Mouse (Mus musculus): Measurements from ENCODE around the gene Olfr572. TPM values are rescaled to one million over a fixed set of nuclear protein-coding genes. Genes with fewer than 3 reads are reported as not detected.

The Olfr572 gene
- total and polyA plus RNA-seq, 3 experiments, result not detected

GRCm38 (mm10) chr7:102958137-102958536, 33.9 kb downstream of the Olfr572 start:
- no peaks in the 10 kb centered on the region for H3K79me2 ChIP-seq (replicated peaks; ENCODE audit: control insufficient read depth, insufficient read depth, low read length)
- no peaks in the 10 kb centered on the region for H3K36me3 ChIP-seq (ENCODE audit: control insufficient read depth, insufficient read depth, low read length)
- no peaks in the 10 kb centered on the region for H3K27me3 ChIP-seq (ENCODE audit: control insufficient read depth, insufficient read depth, low read length)
- no peak overlapping the region for H3K9ac ChIP-seq (ENCODE audit: low read depth, low read length)
- WGBS, result 46% methylated on average over 3 of the region's 3 CpGs
- intact Hi-C loops (cut with DNase I), result no loop called here
- no peak for DNase-seq
- TF ChIP-seq POLR2A (IDR thresholded peaks at IDR 0.05; ENCODE audit: insufficient read depth, low read depth, low read length) (no peak), CTCF (IDR thresholded peaks at IDR 0.05) (no peak)
- no peaks in the 10 kb centered on the region for H3K4me1 ChIP-seq (ENCODE audit: control insufficient read depth, insufficient read depth, low read length)
- no peak overlapping the region for H3K4me3 ChIP-seq
- H3K27ac ChIP-seq, result no peak overlapping the region

DNA sequence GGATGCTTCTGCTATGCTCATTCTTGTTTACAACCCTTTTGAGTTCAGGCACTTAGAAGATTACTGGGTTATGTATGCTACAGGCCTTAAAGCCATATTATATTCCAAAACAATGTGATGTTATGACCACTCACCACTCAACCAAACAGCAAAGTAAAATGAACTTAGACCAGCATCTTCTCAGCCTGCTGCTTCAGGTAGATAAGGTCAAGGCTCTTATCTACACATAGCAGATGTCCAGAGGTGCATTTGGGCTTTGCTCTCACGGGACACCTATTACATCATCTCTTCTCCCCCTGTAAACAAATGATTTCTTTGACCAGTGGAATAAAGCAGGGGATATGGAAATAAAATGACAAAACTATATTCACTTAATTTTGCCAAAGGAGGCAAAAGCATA, 34.4 kb downstream of the Olfr572 start, which contains the start of gene Olfr575:
Gene Olfr575, minus strand, starts transcription at position 183 of the 400 bp plus-strand sequence.
- no peaks in the 10 kb centered on the region for H3K36me3 ChIP-seq (ENCODE audit: control insufficient read depth, insufficient read depth, low read length)
- no peak within 1 kb of the TSS for H3K9ac ChIP-seq (ENCODE audit: low read depth, low read length)
- TF ChIP-seq POLR2A (IDR thresholded peaks at IDR 0.05; ENCODE audit: insufficient read depth, low read depth, low read length) (no peak), CTCF (IDR thresholded peaks at IDR 0.05) (no peak), EP300 (IDR thresholded peaks at IDR 0.05; ENCODE audit: insufficient read depth, low read depth, low read length) (no peak)
- no peak within 1 kb of the TSS for H3K27ac ChIP-seq
- intact Hi-C loops (cut with DNase I), result no loop called here
- no peak within 1 kb of the TSS for H3K4me3 ChIP-seq
- H3K27me3 ChIP-seq (ENCODE audit: control insufficient read depth, insufficient read depth, low read length), result no peaks in the 10 kb centered on the region
- no peaks in the 10 kb centered on the region for H3K79me2 ChIP-seq (replicated peaks; ENCODE audit: control insufficient read depth, insufficient read depth, low read length)
- no peak for DNase-seq
- H3K4me1 ChIP-seq (ENCODE audit: control insufficient read depth, insufficient read depth, low read length), result no peaks in the 10 kb centered on the region
- 33% methylated on average over 1 of the region's 1 CpGs for WGBS

DNA sequence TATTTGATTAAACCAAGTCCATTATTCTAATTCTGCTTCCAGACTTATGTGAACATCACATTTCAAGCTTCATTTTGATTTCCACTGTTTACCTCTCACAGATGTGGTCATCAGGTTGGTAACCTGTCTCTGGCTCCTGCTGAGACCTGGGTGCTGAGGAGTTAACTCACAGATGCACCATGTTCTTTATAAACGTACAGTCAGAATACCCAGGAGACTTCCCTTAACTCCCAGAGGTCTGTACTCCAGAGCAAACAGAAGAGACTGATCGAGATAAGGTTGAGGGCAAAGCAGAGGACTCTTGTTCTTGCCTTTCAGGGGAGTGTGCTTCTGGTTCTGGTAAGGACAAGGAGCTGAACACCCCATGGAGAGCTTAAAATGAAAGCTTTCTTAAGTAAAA, 38.2 kb downstream of the Olfr572 start, which contains the start of gene Olfr576:
Gene Olfr576, plus strand, starts transcription at position 301 of the 400 bp plus-strand sequence.
- DNase-seq, result no peak
- Histone ChIP-seq H3K9ac (ENCODE audit: low read depth, low read length) (no peak within 1 kb of the TSS), H3K4me3 (no peak within 1 kb of the TSS), H3K4me1 (ENCODE audit: control insufficient read depth, insufficient read depth, low read length) (no peaks in the 10 kb centered on the region), H3K36me3 (ENCODE audit: control insufficient read depth, insufficient read depth, low read length) (no peaks in the 10 kb centered on the region), H3K27ac (no peak within 1 kb of the TSS), H3K27me3 (ENCODE audit: control insufficient read depth, insufficient read depth, low read length) (no peaks in the 10 kb centered on the region), H3K79me2 (replicated peaks; ENCODE audit: control insufficient read depth, insufficient read depth, low read length) (no peaks in the 10 kb centered on the region)
- 8% methylated on average over 2 of the region's 2 CpGs for WGBS
- TF ChIP-seq EP300 (IDR thresholded peaks at IDR 0.05; ENCODE audit: insufficient read depth, low read depth, low read length) (no peak), POLR2A (IDR thresholded peaks at IDR 0.05; ENCODE audit: insufficient read depth, low read depth, low read length) (no peak), CTCF (IDR thresholded peaks at IDR 0.05) (no peak)
- intact Hi-C loops (cut with DNase I), result no loop called here

DNA sequence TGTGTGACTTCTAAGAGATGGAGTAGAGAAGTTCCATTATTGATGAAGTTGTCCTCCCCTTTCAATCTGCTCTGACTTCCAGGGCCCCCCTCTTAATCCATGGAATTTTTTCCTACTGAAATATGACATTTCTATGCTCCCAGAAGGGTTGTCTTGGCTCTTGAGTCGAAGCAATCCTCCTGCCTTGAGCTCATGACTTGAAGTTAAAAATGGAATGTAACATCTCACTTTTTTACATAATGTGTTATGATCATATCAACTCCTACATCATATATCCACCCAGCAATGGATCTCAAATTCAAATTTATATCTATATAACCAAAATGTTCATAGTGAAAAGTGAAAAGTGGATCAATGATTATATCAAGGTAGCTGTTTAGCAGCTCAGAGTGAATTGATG, 50.2 kb downstream of the Olfr572 start:
- no peaks in the 10 kb centered on the region for H3K79me2 ChIP-seq (replicated peaks; ENCODE audit: control insufficient read depth, insufficient read depth, low read length)
- no peaks in the 10 kb centered on the region for H3K27me3 ChIP-seq (ENCODE audit: control insufficient read depth, insufficient read depth, low read length)
- TF ChIP-seq EP300 (IDR thresholded peaks at IDR 0.05; ENCODE audit: insufficient read depth, low read depth, low read length) (no peak), POLR2A (IDR thresholded peaks at IDR 0.05; ENCODE audit: insufficient read depth, low read depth, low read length) (no peak), CTCF (IDR thresholded peaks at IDR 0.05) (no peak)
- 44% methylated on average over 1 of the region's 1 CpGs for WGBS
- no peaks in the 10 kb centered on the region for H3K36me3 ChIP-seq (ENCODE audit: control insufficient read depth, insufficient read depth, low read length)
- H3K27ac ChIP-seq, result no peak overlapping the region
- intact Hi-C loops (cut with DNase I), result no loop called here
- H3K9ac ChIP-seq (ENCODE audit: low read depth, low read length), result no peak overlapping the region
- no peak for DNase-seq
- no peak overlapping the region for H3K4me3 ChIP-seq
- H3K4me1 ChIP-seq (ENCODE audit: control insufficient read depth, insufficient read depth, low read length), result no peaks in the 10 kb centered on the region

DNA sequence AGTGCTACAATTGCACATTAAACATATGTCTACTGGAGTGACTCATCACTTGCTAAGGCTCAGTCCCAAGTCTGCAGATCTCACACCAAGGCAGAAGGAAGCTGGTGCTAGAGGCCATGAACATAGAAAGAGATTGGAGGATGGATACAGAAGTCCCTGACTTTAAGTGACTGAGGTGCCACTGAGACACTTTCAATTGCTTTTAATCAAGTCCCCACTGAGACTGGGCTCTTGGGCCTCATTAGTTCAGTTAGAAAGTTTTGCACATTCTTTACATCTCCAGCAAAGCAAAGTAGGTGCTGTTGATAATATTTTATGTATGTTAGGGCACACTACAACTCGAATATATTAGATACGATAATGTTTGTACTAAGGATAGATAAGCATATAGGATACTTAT, 51.6 kb downstream of the Olfr572 start, which contains the start of gene Olfr577:
Gene Olfr577, minus strand, starts transcription at position 101 of the 400 bp plus-strand sequence.
- intact Hi-C loops (cut with DNase I), result no loop called here
- Histone ChIP-seq H3K27me3 (ENCODE audit: control insufficient read depth, insufficient read depth, low read length) (no peaks in the 10 kb centered on the region), H3K79me2 (replicated peaks; ENCODE audit: control insufficient read depth, insufficient read depth, low read length) (no peaks in the 10 kb centered on the region), H3K4me1 (ENCODE audit: control insufficient read depth, insufficient read depth, low read length) (no peaks in the 10 kb centered on the region), H3K27ac (no peak within 1 kb of the TSS), H3K9ac (ENCODE audit: low read depth, low read length) (no peak within 1 kb of the TSS), H3K36me3 (ENCODE audit: control insufficient read depth, insufficient read depth, low read length) (no peaks in the 10 kb centered on the region), H3K4me3 (no peak within 1 kb of the TSS)
- DNase-seq, result no peak
- no peak for TF ChIP-seq EP300 (IDR thresholded peaks at IDR 0.05; ENCODE audit: insufficient read depth, low read depth, low read length)
- TF ChIP-seq POLR2A (IDR thresholded peaks at IDR 0.05; ENCODE audit: insufficient read depth, low read depth, low read length), result no peak
- TF ChIP-seq CTCF (IDR thresholded peaks at IDR 0.05), result no peak
- 70% methylated on average over 2 of the region's 2 CpGs for WGBS

Other genes starting within 250 kb of the Olfr572 start
- gene Trim68, start 237.1 kb upstream of the Olfr572 start, total RNA-seq (2021), result 1 to 10 TPM; 8.1 to 9.5 TPM
- gene Trim68, start 237.1 kb upstream of the Olfr572 start, polyA plus RNA-seq (2012; rRNA removed), result 20.4 and 33.3 TPM in 2 replicates
- not detected for gene Olfr557, start 228.5 kb upstream of the Olfr572 start, total RNA-seq (2021)
- gene Olfr557, start 228.5 kb upstream of the Olfr572 start, polyA plus RNA-seq (2012; rRNA removed), result not detected in 2 replicates
- 1 to 10 TPM; 3.0 to 3.8 TPM for gene Olfr558, start 222.2 kb upstream of the Olfr572 start, total RNA-seq (2021)
- gene Olfr558, start 222.2 kb upstream of the Olfr572 start, polyA plus RNA-seq (2012; rRNA removed), result 3.5 and 8.4 TPM in 2 replicates
- not detected for gene Olfr33, start 205.3 kb upstream of the Olfr572 start, total RNA-seq (2021)
- 0.33 TPM in 1 of 2 replicates, not detected in the other for gene Olfr33, start 205.3 kb upstream of the Olfr572 start, polyA plus RNA-seq (2012; rRNA removed)
- gene Olfr559, start 196.9 kb upstream of the Olfr572 start, total RNA-seq (2021), result not detected
- not detected in 2 replicates for gene Olfr559, start 196.9 kb upstream of the Olfr572 start, polyA plus RNA-seq (2012; rRNA removed)
- gene Olfr560, start 165.0 kb upstream of the Olfr572 start, total RNA-seq (2021), result not detected
- 0.20 TPM in 2 replicates for gene Olfr560, start 165.0 kb upstream of the Olfr572 start, polyA plus RNA-seq (2012; rRNA removed)
- under 1 TPM; 0.57 to 0.86 TPM for gene Olfr78, start 164.9 kb upstream of the Olfr572 start, total RNA-seq (2021)
- 6.2 and 12.7 TPM in 2 replicates for gene Olfr78, start 164.9 kb upstream of the Olfr572 start, polyA plus RNA-seq (2012; rRNA removed)
- not detected for gene Olfr561, start 153.2 kb upstream of the Olfr572 start, total RNA-seq (2021)
- not detected in 2 replicates for gene Olfr561, start 153.2 kb upstream of the Olfr572 start, polyA plus RNA-seq (2012; rRNA removed)
- gene Olfr564, start 120.9 kb upstream of the Olfr572 start, total RNA-seq (2021), result not detected
- gene Olfr564, start 120.9 kb upstream of the Olfr572 start, polyA plus RNA-seq (2012; rRNA removed), result not detected in 2 replicates
- gene Olfr566, start 65.6 kb upstream of the Olfr572 start, total RNA-seq (2021), result not detected
- not detected in 2 replicates for gene Olfr566, start 65.6 kb upstream of the Olfr572 start, polyA plus RNA-seq (2012; rRNA removed)
- not detected for gene Olfr568, start 47.3 kb upstream of the Olfr572 start, total RNA-seq (2021)
- gene Olfr568, start 47.3 kb upstream of the Olfr572 start, polyA plus RNA-seq (2012; rRNA removed), result not detected in 2 replicates
- gene Olfr569, start 33.5 kb upstream of the Olfr572 start, total RNA-seq (2021), result not detected
- gene Olfr569, start 33.5 kb upstream of the Olfr572 start, polyA plus RNA-seq (2012; rRNA removed), result not detected in 2 replicates
- not detected for gene Olfr570, start 29.8 kb upstream of the Olfr572 start, total RNA-seq (2021)
- gene Olfr570, start 29.8 kb upstream of the Olfr572 start, polyA plus RNA-seq (2012; rRNA removed), result not detected in 2 replicates
- not detected for gene Olfr571, start 6.9 kb upstream of the Olfr572 start, total RNA-seq (2021)
- not detected in 2 replicates for gene Olfr571, start 6.9 kb upstream of the Olfr572 start, polyA plus RNA-seq (2012; rRNA removed)
- not detected for gene Olfr573-ps1, start 18.2 kb downstream of the Olfr572 start, total RNA-seq (2021)
- gene Olfr573-ps1, start 18.2 kb downstream of the Olfr572 start, polyA plus RNA-seq (2012; rRNA removed), result not detected in 2 replicates
- not detected for gene Olfr574, start 24.1 kb downstream of the Olfr572 start, total RNA-seq (2021)
- gene Olfr574, start 24.1 kb downstream of the Olfr572 start, polyA plus RNA-seq (2012; rRNA removed), result not detected in 2 replicates
- not detected for gene Olfr575, start 34.4 kb downstream of the Olfr572 start, total RNA-seq (2021)
- not detected in 2 replicates for gene Olfr575, start 34.4 kb downstream of the Olfr572 start, polyA plus RNA-seq (2012; rRNA removed)
- gene Olfr576, start 38.3 kb downstream of the Olfr572 start, total RNA-seq (2021), result not detected
- gene Olfr576, start 38.3 kb downstream of the Olfr572 start, polyA plus RNA-seq (2012; rRNA removed), result not detected in 2 replicates
- not detected for gene Olfr577, start 51.5 kb downstream of the Olfr572 start, total RNA-seq (2021)
- gene Olfr577, start 51.5 kb downstream of the Olfr572 start, polyA plus RNA-seq (2012; rRNA removed), result not detected in 2 replicates
- gene Olfr578, start 64.9 kb downstream of the Olfr572 start, total RNA-seq (2021), result not detected
- gene Olfr578, start 64.9 kb downstream of the Olfr572 start, polyA plus RNA-seq (2012; rRNA removed), result not detected in 2 replicates
- not detected for gene Olfr582, start 113.6 kb downstream of the Olfr572 start, total RNA-seq (2021)
- gene Olfr582, start 113.6 kb downstream of the Olfr572 start, polyA plus RNA-seq (2012; rRNA removed), result not detected in 2 replicates
- not detected for gene Olfr583, start 126.9 kb downstream of the Olfr572 start, total RNA-seq (2021)
- not detected in 2 replicates for gene Olfr583, start 126.9 kb downstream of the Olfr572 start, polyA plus RNA-seq (2012; rRNA removed)
- gene Olfr584, start 157.5 kb downstream of the Olfr572 start, total RNA-seq (2021), result not detected
- not detected in 2 replicates for gene Olfr584, start 157.5 kb downstream of the Olfr572 start, polyA plus RNA-seq (2012; rRNA removed)
- not detected for gene Olfr585, start 173.3 kb downstream of the Olfr572 start, total RNA-seq (2021)
- not detected in 2 replicates for gene Olfr585, start 173.3 kb downstream of the Olfr572 start, polyA plus RNA-seq (2012; rRNA removed)
- gene Olfr586, start 201.2 kb downstream of the Olfr572 start, total RNA-seq (2021), result not detected
- not detected in 2 replicates for gene Olfr586, start 201.2 kb downstream of the Olfr572 start, polyA plus RNA-seq (2012; rRNA removed)
- gene Olfr588-ps1, start 216.5 kb downstream of the Olfr572 start, total RNA-seq (2021), result not detected
- gene Olfr588-ps1, start 216.5 kb downstream of the Olfr572 start, polyA plus RNA-seq (2012; rRNA removed), result not detected in 2 replicates
- not detected for gene Olfr589, start 231.9 kb downstream of the Olfr572 start, total RNA-seq (2021)
- not detected in 2 replicates for gene Olfr589, start 231.9 kb downstream of the Olfr572 start, polyA plus RNA-seq (2012; rRNA removed)

Measured in heart, adult 2 months (tissue).